In the genomic region with DNA sequence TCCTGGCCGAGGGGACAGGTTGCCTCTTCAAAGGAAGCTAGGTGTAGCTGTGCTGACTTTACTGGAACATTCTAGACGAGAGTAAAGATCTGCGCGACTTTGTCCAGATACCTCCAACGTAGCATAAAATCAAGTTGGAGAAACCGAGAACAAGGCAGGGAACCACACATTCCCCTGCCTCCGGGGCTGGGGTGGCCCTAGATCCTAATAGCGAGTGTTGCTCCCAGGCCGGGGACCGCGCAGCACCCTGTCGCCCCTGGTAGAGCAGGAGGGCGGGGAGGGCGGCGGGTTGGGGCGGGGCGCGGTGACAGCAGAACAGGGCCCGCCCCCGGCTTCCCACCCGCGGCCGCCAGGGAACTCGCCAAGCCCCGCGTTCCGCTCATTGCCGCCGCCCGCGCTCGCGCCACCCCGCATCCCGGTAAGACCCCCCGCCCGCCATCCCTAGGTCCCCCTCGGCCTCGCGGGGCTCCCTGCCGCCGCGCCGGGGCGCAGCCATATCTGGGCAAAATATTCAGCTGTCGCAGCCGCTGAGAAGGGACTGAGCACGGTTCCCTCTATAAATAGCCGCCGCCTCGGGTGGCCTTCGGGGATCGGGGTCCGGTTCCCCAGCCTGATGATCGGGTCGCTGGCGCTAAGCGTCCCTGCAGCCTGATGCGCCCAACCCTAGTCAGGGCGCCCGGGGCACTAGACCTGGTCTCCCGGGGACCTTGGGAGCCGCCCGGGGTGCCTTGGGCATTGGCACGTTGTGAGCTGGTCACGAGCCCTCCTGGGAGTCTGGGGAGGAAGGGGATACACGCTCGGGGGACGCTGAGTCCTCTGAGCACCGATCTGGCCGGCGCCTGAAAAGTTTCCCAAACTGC, we compare ENCODE assay signal across 7 mouse cellular contexts. TPM values are rescaled to one million over a fixed set of nuclear protein-coding genes. Genes with fewer than 3 reads are reported as not detected.
DNase-seq lines count a peak whose midpoint lies in the region; ATAC-seq lines count a peak whose summit lies in the region.

A gene (plus strand): TSS at position 44 of the 860 bp plus-strand sequence.

- ATAC-seq in intestine, embryonic 14.5 days (replicated peaks; ENCODE audit: low FRiP score, low TSS enrichment, low read depth), result peak; percentile 57; the same call in 1 of the 2 replicates
- peak; percentile 32; the same call in 1 of the 2 replicates for ATAC-seq in megakaryocyte progenitor cell, adult 5-6 weeks (replicated peaks; ENCODE audit: poor library complexity)

- WGBS in intestine, embryonic 14.5 days, result under 1% methylated on average over 60 of the region's 72 CpGs

- H3K36me3 ChIP-seq in intestine, embryonic 14.5 days (ENCODE audit: control insufficient read depth, insufficient read depth, low read length), result no peaks in the 10 kb centered on the region

- H3K27ac ChIP-seq in intestine, embryonic 14.5 days (ENCODE audit: low read depth), result no peak within 1 kb of the TSS

- intact Hi-C loops in left cerebral cortex, postnatal 36 days (cut with DNase I), result loop anchor here (2.0 to 5.0 kb wide), 2 partner anchors 48 to 78 kb away; no protein-coding TSS in a partner anchor

- DNase-seq in adrenal gland, postnatal 25 days, result peak; percentile 81
- peak; percentile 59 for DNase-seq in embryo, embryonic 11 days
- DNase-seq in gastrocnemius, postnatal 4 days (ENCODE audit: low spot score in 2 of 2), result peak; percentile 48 to 73
- peak; percentile 77 for DNase-seq in intestine, embryonic 14.5 days (ENCODE audit: low spot score)
- peak; percentile 71 to 80 for DNase-seq in left cerebral cortex, postnatal 36 days (ENCODE audit: low spot score in 2 of 2)
- DNase-seq in skeletal muscle tissue, adult 2 months (ENCODE audit: low read depth, low spot score), result peak; percentile 74

- peak within 1 kb of the TSS; percentile 48 for H3K4me3 ChIP-seq in intestine, embryonic 14.5 days (ENCODE audit: low read depth, low read length)

- H3K27me3 ChIP-seq in intestine, embryonic 14.5 days (replicated peaks; ENCODE audit: control insufficient read depth, insufficient read depth, low read length), result peaks cover 47% of the 10 kb centered on the region

- peak within 1 kb of the TSS; percentile 38 for H3K9ac ChIP-seq in intestine, embryonic 14.5 days (ENCODE audit: low read length)

- no peaks in the 10 kb centered on the region for H3K9me3 ChIP-seq in intestine, embryonic 14.5 days (ENCODE audit: control insufficient read depth, low read length)

- H3K4me2 ChIP-seq in intestine, embryonic 14.5 days (ENCODE audit: low read length), result peak within 1 kb of the TSS; percentile 98

- peaks cover 4% of the 10 kb centered on the region; the same call in 1 of the 2 replicates for H3K4me1 ChIP-seq in intestine, embryonic 14.5 days (replicated peaks; ENCODE audit: control insufficient read depth, insufficient read depth, low read length)

RNA-seq across cellular contexts. Expression of the gene that starts here (rescaled TPM):
- 2.1 and 5.2 TPM in 2 replicates for total RNA-seq in adrenal gland, postnatal 25 days (2021)
- 100 to 1,000 TPM; 243 to 252 TPM for total RNA-seq in gastrocnemius, postnatal 4 days (2021)
- 2.5 TPM in 2 replicates for polyA plus RNA-seq in intestine, embryonic 14.5 days (2014; fragmentation: Nextera tagmentation; extraction: Ambion mirVana)
- total RNA-seq in left cerebral cortex, postnatal 36 days (2021), result 10 to 100 TPM; 43.6 to 49.5 TPM
- total RNA-seq in megakaryocyte progenitor cell, adult 5-6 weeks (2015), result 0.07 and 0.10 TPM in 2 replicates
- 0.04 and 0.14 TPM in 2 replicates for total RNA-seq in megakaryocyte progenitor cell, adult 5-6 weeks (2017)

Comparison
In these comparisons a context has a peak if more than half of its experiments do, and no peak if none do; other contexts are left out.
1. Peak in ATAC-seq in megakaryocyte progenitor cell, adult 5-6 weeks; RNA of the gene not detected or under 1 TPM.